Mouse (Mus musculus): Measurements from ENCODE around the gene Olfr523. TPM values are rescaled to one million over a fixed set of nuclear protein-coding genes. Genes with fewer than 3 reads are reported as not detected.
A peak's percentile ranks its signal among the peaks of the same experiment; 100 is the strongest.
"Not testable (repeated sequence)": the region's sequence is repeated elsewhere in the genome, so short reads cannot be mapped to it uniquely, and the experiment has no call there.

Olfr523 gene
- polyA plus RNA-seq (2015; fragmentation: Nextera tagmentation; extraction: Ambion mirVana), result not detected in 2 replicates

DNA sequence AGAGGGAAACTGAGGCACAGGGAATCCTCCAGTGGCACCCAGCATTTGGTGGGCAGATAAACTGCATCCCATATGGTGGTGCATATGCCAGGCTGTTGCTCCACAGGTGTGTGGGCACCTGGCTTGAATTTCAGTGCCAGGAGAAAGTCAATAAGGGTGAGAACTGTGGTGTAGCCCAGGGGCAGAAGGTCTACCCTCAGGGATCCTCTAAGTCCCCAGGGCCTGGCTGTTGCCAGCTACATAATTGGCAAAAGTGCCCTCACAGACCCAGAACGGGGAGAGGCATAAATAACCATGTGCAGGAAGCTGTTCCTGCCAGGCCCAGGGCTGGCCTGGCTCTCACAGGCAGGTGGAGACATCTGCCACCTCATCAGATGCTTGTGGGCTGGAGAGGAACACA, at the start of gene Olfr523:
Olfr523 (plus strand) TSS at position 282 of the 400 bp plus-strand sequence.
- Histone ChIP-seq H3K36me3 (no peaks in the 10 kb centered on the region), H3K4me1 (no peaks in the 10 kb centered on the region), H3K4me2 (no peak within 1 kb of the TSS), H3K9me3 (no peaks in the 10 kb centered on the region), H3K4me3 (no peak within 1 kb of the TSS), H3K27ac (no peak within 1 kb of the TSS), H3K9ac (no peak within 1 kb of the TSS), H3K27me3 (no peaks in the 10 kb centered on the region)
- ATAC-seq (ENCODE audit: borderline replicate concordance, extremely low read depth, low FRiP score, low TSS enrichment), result no peak
- WGBS, result 50% methylated on average over 1 of the region's 1 CpGs

DNA sequence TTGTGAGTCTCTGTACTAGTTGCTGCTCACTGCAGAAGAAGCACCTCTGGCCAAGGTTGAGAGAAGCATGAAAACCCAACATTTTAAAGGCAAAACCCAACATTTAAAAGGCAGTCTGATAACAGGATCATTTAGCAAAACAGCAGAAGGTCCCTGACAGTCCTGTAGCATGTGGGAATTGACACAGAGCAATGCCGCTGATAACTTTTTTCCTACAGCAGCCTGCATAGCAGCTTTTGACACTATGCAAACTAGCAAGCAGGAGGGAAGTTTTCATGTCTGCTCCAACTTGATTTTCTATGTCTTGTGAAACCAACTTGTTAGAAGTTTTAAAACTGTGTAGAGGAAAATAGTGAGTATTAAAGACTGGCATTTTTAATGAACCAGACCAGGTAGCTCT, 48.6 kb upstream of the Olfr523 start:
- H3K27me3 ChIP-seq, result no peaks in the 10 kb centered on the region
- no peaks in the 10 kb centered on the region for H3K36me3 ChIP-seq
- no peak for ATAC-seq (ENCODE audit: borderline replicate concordance, extremely low read depth, low FRiP score, low TSS enrichment)
- no peak overlapping the region for H3K4me3 ChIP-seq
- H3K4me1 ChIP-seq, result peaks cover 12% of the 10 kb centered on the region
- no peak overlapping the region for H3K9ac ChIP-seq
- no peak overlapping the region for H3K4me2 ChIP-seq
- H3K27ac ChIP-seq, result no peak overlapping the region
- no peaks in the 10 kb centered on the region for H3K9me3 ChIP-seq
- WGBS, result 84% methylated on average over 1 of the region's 1 CpGs

DNA sequence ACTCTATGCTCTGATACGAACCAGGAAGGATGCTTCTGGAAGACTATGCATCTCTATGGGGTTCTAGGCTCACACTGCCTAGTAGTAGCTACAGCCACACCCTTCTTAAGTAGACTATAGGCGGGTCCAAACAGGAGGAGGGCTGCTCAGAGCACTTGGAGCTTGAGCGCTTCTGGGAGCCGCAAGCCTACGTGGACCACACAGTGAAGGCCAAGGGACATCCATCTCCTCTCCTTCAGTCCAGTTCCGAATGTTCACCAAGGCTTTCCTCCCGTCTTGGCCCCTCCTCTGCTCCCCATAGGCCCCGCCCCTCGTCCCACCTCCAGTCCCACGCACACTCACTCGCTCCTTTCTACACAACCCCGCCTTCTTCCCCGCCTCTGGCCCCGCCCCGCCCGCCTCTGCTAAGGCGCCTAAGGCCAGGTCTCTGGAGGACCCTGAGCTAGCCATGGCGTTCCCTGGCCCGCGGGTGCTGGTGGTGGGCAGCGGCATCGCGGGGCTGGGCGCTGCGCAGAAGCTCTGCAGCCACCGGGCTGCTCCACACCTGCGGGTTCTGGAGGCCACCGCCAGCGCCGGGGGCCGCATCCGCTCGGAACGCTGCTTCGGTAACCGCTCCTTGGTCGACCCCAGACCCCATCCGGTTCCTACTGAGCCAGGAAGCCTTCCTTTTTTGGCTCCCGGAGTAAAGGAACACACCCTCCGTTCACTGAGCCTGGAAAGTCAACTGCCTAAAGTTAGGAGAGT, 47.6 kb upstream of the Olfr523 start:
- Histone ChIP-seq H3K27me3 (no peaks in the 10 kb centered on the region), H3K9ac (peak overlapping the region; percentile 69), H3K36me3 (peaks cover 8% of the 10 kb centered on the region; the same call in 1 of the 2 replicates), H3K4me2 (peak overlapping the region; percentile 68), H3K27ac (peak overlapping the region; percentile 57), H3K9me3 (no peaks in the 10 kb centered on the region), H3K4me3 (peak overlapping the region; percentile 67), H3K4me1 (peaks cover 12% of the 10 kb centered on the region)
- ATAC-seq (ENCODE audit: borderline replicate concordance, extremely low read depth, low FRiP score, low TSS enrichment), result peak; percentile 98
- 2% methylated on average over 40 of the region's 40 CpGs for WGBS

DNA sequence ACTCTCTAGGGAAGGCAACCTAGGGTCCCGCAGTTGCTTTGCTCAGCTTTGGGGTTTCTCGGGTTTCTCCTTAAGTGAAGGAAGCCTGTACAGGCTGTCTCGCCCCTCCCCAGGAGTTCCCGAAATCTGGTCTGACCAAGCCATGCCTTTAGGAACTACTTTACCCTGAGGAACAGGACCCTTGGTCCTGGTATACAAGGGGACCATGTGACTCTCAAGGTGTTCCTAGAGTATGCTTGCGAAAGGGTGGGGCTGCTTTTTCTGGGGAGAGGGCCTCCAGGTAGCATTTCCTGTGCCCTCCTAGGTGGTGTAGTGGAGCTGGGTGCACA, 47.0 kb upstream of the Olfr523 start:
- no peak; the same call in 1 of the 2 replicates for ATAC-seq (ENCODE audit: borderline replicate concordance, extremely low read depth, low FRiP score, low TSS enrichment)
- peak overlapping the region; percentile 67 for H3K4me3 ChIP-seq
- WGBS, result 5% methylated on average over 5 of the region's 5 CpGs
- H3K36me3 ChIP-seq, result peaks cover 11% of the 10 kb centered on the region; the same call in 1 of the 2 replicates
- peaks cover 12% of the 10 kb centered on the region for H3K4me1 ChIP-seq
- H3K4me2 ChIP-seq, result peak overlapping the region; percentile 68
- H3K27ac ChIP-seq, result peak overlapping the region; percentile 57
- peak overlapping the region; percentile 69 for H3K9ac ChIP-seq
- H3K27me3 ChIP-seq, result no peaks in the 10 kb centered on the region
- no peaks in the 10 kb centered on the region for H3K9me3 ChIP-seq

DNA sequence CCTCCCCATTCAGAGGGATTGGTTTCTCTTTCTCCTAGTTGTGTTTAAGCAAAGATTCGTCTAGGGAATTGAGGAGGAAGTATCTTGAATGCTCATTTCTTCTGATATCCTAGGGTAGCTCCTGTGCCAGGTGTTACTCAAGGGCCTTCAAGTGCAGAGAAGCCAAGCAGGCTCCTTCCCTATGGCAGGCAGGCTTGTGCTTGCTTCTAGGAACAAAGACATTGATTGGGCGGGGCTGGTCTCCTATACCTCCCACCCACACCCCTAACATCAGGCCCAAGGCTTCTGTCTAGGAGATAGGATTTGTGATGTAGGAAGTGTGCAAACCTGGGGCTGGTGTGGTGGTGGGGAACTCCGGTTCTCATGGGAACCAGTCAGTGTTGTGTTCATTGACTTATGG, 46.1 kb upstream of the Olfr523 start:
- Histone ChIP-seq H3K27ac (no peak overlapping the region), H3K9ac (no peak overlapping the region), H3K9me3 (no peaks in the 10 kb centered on the region), H3K4me1 (peaks cover 12% of the 10 kb centered on the region), H3K36me3 (peaks cover 11% of the 10 kb centered on the region; the same call in 1 of the 2 replicates), H3K4me2 (peak overlapping the region; percentile 18), H3K4me3 (peak overlapping the region; percentile 3; the same call in 1 of the 2 replicates), H3K27me3 (no peaks in the 10 kb centered on the region)
- 82% methylated on average over 3 of the region's 3 CpGs for WGBS
- no peak for ATAC-seq (ENCODE audit: borderline replicate concordance, extremely low read depth, low FRiP score, low TSS enrichment)

DNA sequence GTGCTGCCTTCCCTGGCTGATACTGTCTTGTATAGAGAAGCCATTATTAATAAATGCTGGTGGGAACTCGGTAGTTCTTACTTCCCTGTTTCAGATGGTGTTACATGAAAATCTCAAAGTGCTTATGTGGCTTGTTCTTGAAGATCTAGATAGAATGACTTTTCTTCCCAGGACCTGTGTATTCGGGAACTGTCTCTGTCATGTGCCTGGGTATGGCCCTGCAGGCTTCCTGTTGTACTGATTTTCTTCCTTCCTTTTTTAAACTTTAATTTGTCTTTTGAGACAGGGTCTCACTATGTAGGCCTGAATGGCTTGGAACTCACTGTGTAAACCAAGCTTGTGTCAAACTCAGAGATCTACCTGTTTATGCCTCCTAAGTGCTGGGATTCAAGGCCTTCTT, 45.1 kb upstream of the Olfr523 start:
- H3K36me3 ChIP-seq, result peaks cover 11% of the 10 kb centered on the region; the same call in 1 of the 2 replicates
- H3K9me3 ChIP-seq, result no peaks in the 10 kb centered on the region
- 79% methylated on average over 2 of the region's 2 CpGs for WGBS
- H3K4me2 ChIP-seq, result no peak overlapping the region
- H3K27me3 ChIP-seq, result no peaks in the 10 kb centered on the region
- no peak overlapping the region for H3K27ac ChIP-seq
- no peak overlapping the region for H3K9ac ChIP-seq
- H3K4me1 ChIP-seq, result peaks cover 12% of the 10 kb centered on the region
- no peak for ATAC-seq (ENCODE audit: borderline replicate concordance, extremely low read depth, low FRiP score, low TSS enrichment)
- no peak overlapping the region for H3K4me3 ChIP-seq

DNA sequence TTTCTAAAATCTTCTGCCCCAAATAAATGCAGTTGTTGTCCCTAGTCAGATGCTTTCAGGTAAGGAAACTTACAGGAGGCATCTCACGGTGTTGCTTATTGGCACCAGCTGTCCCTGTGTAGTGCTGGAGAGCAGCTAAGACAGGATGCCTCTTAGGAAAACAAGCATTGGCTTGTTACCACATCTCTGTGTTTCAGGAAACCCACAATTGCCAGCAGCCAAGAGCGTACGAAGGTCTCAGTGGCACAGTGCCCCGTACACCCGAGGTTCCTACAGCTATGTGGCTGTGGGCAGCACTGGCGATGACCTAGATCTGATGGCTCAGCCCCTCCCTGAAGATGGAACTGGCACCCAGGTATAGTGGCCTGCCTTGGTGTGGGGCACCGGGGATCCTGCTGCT, 40.8 kb upstream of the Olfr523 start:
- not testable (repeated sequence) for H3K4me2 ChIP-seq; H3K27me3 ChIP-seq; H3K4me1 ChIP-seq; H3K9me3 ChIP-seq; ATAC-seq (ENCODE audit: borderline replicate concordance, extremely low read depth, low FRiP score, low TSS enrichment); H3K4me3 ChIP-seq; H3K27ac ChIP-seq; H3K9ac ChIP-seq
- H3K36me3 ChIP-seq, result peaks cover 11% of the 10 kb centered on the region; the same call in 1 of the 2 replicates
- WGBS, result 91% methylated on average over 7 of the region's 7 CpGs

DNA sequence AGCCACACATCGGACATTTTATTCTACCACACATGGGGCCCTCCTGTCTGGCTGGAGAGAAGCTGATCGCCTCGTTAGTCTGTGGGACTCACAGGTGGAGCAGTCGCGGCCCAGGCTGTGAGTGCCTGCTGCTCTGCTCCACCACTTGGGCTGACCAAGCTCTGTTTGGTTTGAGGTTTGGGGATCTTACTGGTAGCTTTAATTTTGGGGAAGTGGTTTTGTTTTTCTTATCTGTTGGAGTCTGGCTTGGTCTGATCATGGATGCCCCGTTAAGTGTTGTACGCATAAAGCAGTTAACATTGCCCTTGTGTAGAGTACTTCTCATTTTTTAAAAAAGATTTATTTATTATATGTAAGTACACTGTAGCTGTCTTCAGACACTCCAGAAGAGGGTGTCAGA, 39.0 kb upstream of the Olfr523 start:
- 93% methylated on average over 7 of the region's 7 CpGs for WGBS

DNA sequence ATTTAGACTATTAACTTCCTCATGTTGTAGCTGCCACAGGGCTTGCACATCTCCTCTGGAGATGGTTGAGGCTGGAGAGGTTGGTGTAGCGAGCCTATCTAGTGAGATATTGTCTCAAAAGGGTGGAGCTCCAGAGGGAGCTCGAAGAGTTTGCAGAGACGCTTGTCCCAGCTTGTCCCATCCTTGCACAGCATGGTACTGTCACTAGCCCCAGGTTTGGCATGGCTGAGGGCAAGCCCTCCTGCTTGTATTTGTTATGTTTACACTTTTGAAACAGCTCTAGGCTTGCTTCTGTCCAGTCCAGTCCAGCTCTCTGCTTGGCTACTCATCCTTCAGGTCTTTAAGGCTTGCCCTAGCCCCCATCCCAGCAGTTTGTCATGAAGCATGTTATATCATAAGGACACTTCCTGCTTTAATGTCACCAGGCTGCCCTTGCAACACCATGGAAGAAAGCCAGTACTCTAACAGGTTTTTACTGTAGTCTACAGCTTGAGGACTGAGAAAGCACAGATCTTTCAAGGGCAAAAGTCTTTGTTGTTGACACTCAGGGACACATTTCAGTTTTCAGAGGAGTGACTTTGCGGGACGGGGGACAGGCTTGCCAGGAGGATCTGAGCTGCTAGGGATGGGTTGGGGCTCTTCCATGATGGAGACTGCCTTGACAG, 37.8 kb upstream of the Olfr523 start:
- no peaks in the 10 kb centered on the region for H3K27me3 ChIP-seq
- H3K4me2 ChIP-seq, result no peak overlapping the region
- H3K4me1 ChIP-seq, result peaks cover 4% of the 10 kb centered on the region
- WGBS, result 87% methylated on average over 5 of the region's 5 CpGs
- H3K9ac ChIP-seq, result no peak overlapping the region
- no peak overlapping the region for H3K4me3 ChIP-seq
- ATAC-seq (ENCODE audit: borderline replicate concordance, extremely low read depth, low FRiP score, low TSS enrichment), result no peak
- no peak overlapping the region for H3K27ac ChIP-seq
- peaks cover 4% of the 10 kb centered on the region; the same call in 1 of the 2 replicates for H3K36me3 ChIP-seq
- no peaks in the 10 kb centered on the region for H3K9me3 ChIP-seq

More for the DNA sequence above, 39.0 kb upstream of the Olfr523 start:
- not testable (repeated sequence) for H3K4me1 ChIP-seq; H3K27ac ChIP-seq; H3K4me2 ChIP-seq; H3K9me3 ChIP-seq; H3K27me3 ChIP-seq; ATAC-seq (ENCODE audit: borderline replicate concordance, extremely low read depth, low FRiP score, low TSS enrichment); H3K4me3 ChIP-seq; H3K9ac ChIP-seq
- peaks cover 11% of the 10 kb centered on the region; the same call in 1 of the 2 replicates for H3K36me3 ChIP-seq

DNA sequence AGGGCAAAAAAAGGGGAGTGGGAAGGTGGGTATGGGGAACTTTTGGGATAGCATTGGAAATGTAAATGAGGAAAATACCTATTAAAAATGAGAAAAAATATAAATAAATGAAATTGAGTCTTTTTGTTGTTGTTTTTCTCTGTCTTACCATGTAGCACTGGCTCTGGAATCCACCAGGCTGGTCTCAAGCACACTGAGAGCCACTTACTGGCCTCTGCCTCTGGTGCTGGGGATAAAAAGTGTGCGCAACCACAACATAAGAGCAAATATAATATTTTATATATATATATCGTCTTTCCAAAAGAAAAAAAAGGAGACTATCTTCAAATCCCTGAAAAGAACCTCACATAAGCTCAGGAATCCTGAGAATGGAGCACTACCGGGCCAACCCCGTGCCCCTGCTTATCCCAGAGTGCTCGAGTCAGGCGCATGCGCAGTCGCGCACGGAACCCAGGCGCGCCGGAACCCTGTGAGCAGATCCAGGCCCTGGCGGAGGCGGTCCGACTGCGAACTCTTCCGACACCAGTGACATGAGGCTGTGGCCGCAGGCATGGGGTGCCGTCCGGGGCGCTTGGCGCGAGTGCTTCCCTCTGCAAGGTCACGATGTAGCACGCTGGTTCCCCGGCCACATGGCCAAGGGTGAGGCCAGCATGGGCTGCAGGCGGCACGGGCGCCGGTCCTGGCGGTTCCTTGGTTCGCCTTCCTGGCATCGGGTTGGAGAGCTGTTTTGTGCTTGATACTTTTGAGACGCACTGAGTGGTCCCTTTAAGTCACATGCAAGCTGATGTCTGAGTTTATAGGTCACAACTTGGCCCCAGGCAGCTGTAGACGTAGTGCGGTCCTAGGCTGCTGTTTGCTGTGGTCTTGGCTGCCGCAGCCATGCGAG, 35.6 kb upstream of the Olfr523 start, which contains the start of gene Mtg1:
Mtg1 (plus strand) TSS at position 430 of the 886 bp plus-strand sequence.
- Histone ChIP-seq H3K27ac (0 out of 2 replicates have a peak within 1 kb of the TSS, but pooled peaks have one; percentile 62), H3K4me2 (peak within 1 kb of the TSS; percentile 80), H3K9me3 (no peaks in the 10 kb centered on the region), H3K4me3 (peak within 1 kb of the TSS; percentile 72), H3K4me1 (peaks cover 4% of the 10 kb centered on the region), H3K27me3 (no peaks in the 10 kb centered on the region), H3K9ac (peak within 1 kb of the TSS; percentile 89), H3K36me3 (no peaks in the 10 kb centered on the region)
- 2% methylated on average over 39 of the region's 39 CpGs for WGBS
- ATAC-seq (ENCODE audit: borderline replicate concordance, extremely low read depth, low FRiP score, low TSS enrichment), result peak; percentile 97

DNA sequence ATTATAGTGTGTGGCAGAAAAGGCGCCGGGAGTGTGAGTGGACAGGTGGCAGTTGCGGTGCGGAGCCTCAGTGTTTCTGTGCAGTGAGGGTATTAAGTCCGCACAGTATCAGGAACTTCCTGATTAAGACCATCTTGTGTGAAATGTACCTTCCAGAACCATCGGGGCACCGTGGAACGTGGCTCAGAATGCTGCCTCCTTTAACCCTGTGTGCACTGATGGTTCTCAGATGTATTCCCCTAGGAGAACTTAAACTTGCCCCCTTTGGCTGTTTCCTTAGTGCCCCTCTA, 35.1 kb upstream of the Olfr523 start:
- Histone ChIP-seq H3K36me3 (no peaks in the 10 kb centered on the region), H3K4me3 (peak overlapping the region; percentile 72), H3K9ac (peak overlapping the region; percentile 89), H3K9me3 (no peaks in the 10 kb centered on the region), H3K27me3 (no peaks in the 10 kb centered on the region), H3K4me2 (peak overlapping the region; percentile 80), H3K27ac (0 out of 2 replicates have a peak overlapping the region, but pooled peaks have one; percentile 62), H3K4me1 (peaks cover 4% of the 10 kb centered on the region)
- WGBS, result 0% methylated on average over 8 of the region's 8 CpGs
- no peak for ATAC-seq (ENCODE audit: borderline replicate concordance, extremely low read depth, low FRiP score, low TSS enrichment)
